Mouse (Mus musculus): ENCODE results near the gene Ehd4. TPM values are rescaled to one million over a fixed set of nuclear protein-coding genes. Genes with fewer than 3 reads are reported as not detected.

The Ehd4 gene
- polyA plus RNA-seq, 1 experiment = 6.4 TPM

- TF ChIP-seq CTCF (IDR thresholded peaks at IDR 0.05; ENCODE audit: borderline replicate concordance, extremely low read depth, insufficient read depth, insufficient read length) (no peak), POLR2A (IDR thresholded peaks at IDR 0.05; ENCODE audit: borderline replicate concordance, extremely low read depth, insufficient read depth, insufficient read length, poor library complexity, severe bottlenecking) (no peak)
- DNase-seq (ENCODE audit: low read depth) = no peak
Measured at GRCm38 (mm10) chr2:120106397-120106973, 47.9 kb downstream of the Ehd4 start.

GRCm38 (mm10) chr2:120105861-120106260 is 48.5 kb downstream of the Ehd4 start:
- no peak for DNase-seq (ENCODE audit: low read depth)

GRCm38 (mm10) chr2:120102881-120103280 is 51.5 kb downstream of the Ehd4 start:
- TF ChIP-seq CTCF (IDR thresholded peaks at IDR 0.05; ENCODE audit: borderline replicate concordance, extremely low read depth, insufficient read depth, insufficient read length) (no peak), POLR2A (IDR thresholded peaks at IDR 0.05; ENCODE audit: borderline replicate concordance, extremely low read depth, insufficient read depth, insufficient read length, poor library complexity, severe bottlenecking) (no peak)
- DNase-seq (ENCODE audit: low read depth) = no peak

More at GRCm38 (mm10) chr2:120105861-120106260, 48.5 kb downstream of the Ehd4 start:
- TF ChIP-seq POLR2A (IDR thresholded peaks at IDR 0.05; ENCODE audit: borderline replicate concordance, extremely low read depth, insufficient read depth, insufficient read length, poor library complexity, severe bottlenecking) (no peak), CTCF (IDR thresholded peaks at IDR 0.05; ENCODE audit: borderline replicate concordance, extremely low read depth, insufficient read depth, insufficient read length) (no peak)

DNA sequence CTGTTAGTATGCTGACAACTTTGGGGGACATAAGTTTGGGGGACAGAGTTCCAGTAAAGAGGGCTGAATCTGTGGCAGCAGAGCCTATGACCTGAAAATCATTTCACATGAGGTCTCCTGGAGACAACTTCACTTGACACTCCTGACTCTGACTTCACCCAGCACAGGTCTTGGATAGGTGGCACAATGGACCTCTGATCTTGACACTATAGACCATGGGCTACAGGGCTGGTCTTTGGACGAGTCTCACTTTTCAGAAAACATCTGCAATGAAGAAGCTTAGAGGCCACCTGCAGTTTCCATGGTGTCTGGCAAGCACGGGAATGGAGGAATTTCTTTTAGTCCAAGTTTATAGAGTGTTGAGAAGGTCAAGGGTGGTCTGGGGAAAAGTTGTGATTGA is 52.0 kb downstream of the Ehd4 start:
- DNase-seq (ENCODE audit: low read depth) = no peak
- no peak for TF ChIP-seq POLR2A (IDR thresholded peaks at IDR 0.05; ENCODE audit: borderline replicate concordance, extremely low read depth, insufficient read depth, insufficient read length, poor library complexity, severe bottlenecking)
- no peak for TF ChIP-seq CTCF (IDR thresholded peaks at IDR 0.05; ENCODE audit: borderline replicate concordance, extremely low read depth, insufficient read depth, insufficient read length)

GRCm38 (mm10) chr2:120101961-120102360 is 52.4 kb downstream of the Ehd4 start:
- no peak for DNase-seq (ENCODE audit: low read depth)
- no peak for TF ChIP-seq POLR2A (IDR thresholded peaks at IDR 0.05; ENCODE audit: borderline replicate concordance, extremely low read depth, insufficient read depth, insufficient read length, poor library complexity, severe bottlenecking)
- no peak for TF ChIP-seq CTCF (IDR thresholded peaks at IDR 0.05; ENCODE audit: borderline replicate concordance, extremely low read depth, insufficient read depth, insufficient read length)

DNA sequence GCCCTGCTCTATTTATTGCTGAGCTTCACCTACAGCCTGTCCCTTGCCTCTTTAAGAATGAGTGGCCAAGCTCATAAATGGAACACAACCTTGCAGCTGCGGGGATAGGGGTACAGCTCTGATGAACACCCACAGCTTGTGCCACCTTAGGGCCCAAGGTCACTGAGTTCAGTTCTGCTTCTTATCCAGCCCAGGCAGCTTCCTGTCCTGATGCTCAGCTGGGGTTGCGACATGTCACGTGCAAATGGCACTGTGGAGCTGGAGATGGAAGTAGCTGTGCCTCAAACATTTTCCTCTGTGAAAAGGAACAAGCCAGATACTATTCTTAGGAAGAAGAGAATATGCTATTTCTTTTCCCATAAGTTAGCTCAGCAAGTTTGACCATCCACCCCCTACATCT is 54.5 kb downstream of the Ehd4 start:
- no peak for DNase-seq (ENCODE audit: low read depth)
- no peak for TF ChIP-seq POLR2A (IDR thresholded peaks at IDR 0.05; ENCODE audit: borderline replicate concordance, extremely low read depth, insufficient read depth, insufficient read length, poor library complexity, severe bottlenecking)
- no peak for TF ChIP-seq CTCF (IDR thresholded peaks at IDR 0.05; ENCODE audit: borderline replicate concordance, extremely low read depth, insufficient read depth, insufficient read length)

GRCm38 (mm10) chr2:120099263-120099662 is 55.1 kb downstream of the Ehd4 start:
- TF ChIP-seq CTCF (IDR thresholded peaks at IDR 0.05; ENCODE audit: borderline replicate concordance, extremely low read depth, insufficient read depth, insufficient read length) (no peak), POLR2A (IDR thresholded peaks at IDR 0.05; ENCODE audit: borderline replicate concordance, extremely low read depth, insufficient read depth, insufficient read length, poor library complexity, severe bottlenecking) (no peak)

DNA sequence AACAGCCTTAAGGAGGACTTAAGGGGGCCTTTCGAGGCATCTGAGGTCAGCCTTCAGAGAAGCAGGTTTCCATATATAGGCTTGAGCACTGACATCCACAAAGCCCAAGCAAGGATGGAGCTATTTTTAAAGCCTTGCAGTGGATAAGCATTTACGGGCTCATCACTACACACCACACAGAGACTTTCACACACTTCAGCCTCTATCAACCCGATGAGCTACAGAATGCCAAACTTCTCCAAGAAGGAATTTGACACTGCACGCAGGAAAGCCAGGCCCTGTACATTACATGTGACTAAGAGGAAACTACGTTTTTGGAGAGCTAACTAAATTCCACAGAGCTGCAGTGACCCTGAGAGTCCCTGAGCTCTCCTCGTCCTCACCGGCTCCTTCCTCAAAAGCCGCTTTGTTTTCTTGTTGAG is 55.6 kb downstream of the Ehd4 start:
- TF ChIP-seq POLR2A (IDR thresholded peaks at IDR 0.05; ENCODE audit: borderline replicate concordance, extremely low read depth, insufficient read depth, insufficient read length, poor library complexity, severe bottlenecking) = no peak
- no peak for TF ChIP-seq CTCF (IDR thresholded peaks at IDR 0.05; ENCODE audit: borderline replicate concordance, extremely low read depth, insufficient read depth, insufficient read length)
- no peak for DNase-seq (ENCODE audit: low read depth)

More at GRCm38 (mm10) chr2:120099263-120099662, 55.1 kb downstream of the Ehd4 start:
- no peak for DNase-seq (ENCODE audit: low read depth)

DNA sequence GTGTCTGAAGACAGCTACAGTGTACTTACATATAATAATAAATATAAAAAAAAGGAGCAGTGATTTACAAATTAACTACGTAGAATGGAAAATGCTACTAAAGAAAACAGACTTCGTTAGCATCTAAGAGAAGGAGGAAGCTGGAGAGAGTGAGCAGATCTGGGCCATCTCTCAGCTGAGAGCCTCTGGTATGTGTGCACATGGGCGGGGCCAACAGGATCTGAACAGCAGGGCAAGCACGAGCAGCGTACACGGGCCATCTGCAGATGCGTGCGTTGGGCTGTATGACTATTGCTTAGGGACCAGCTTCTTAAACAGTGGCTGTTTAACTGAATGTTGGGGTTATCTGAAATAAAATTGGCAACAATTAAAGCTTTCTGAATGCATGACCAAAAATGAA is 56.5 kb downstream of the Ehd4 start:
- DNase-seq (ENCODE audit: low read depth) = no peak
- TF ChIP-seq POLR2A (IDR thresholded peaks at IDR 0.05; ENCODE audit: borderline replicate concordance, extremely low read depth, insufficient read depth, insufficient read length, poor library complexity, severe bottlenecking) (no peak), CTCF (IDR thresholded peaks at IDR 0.05; ENCODE audit: borderline replicate concordance, extremely low read depth, insufficient read depth, insufficient read length) (no peak)

DNA sequence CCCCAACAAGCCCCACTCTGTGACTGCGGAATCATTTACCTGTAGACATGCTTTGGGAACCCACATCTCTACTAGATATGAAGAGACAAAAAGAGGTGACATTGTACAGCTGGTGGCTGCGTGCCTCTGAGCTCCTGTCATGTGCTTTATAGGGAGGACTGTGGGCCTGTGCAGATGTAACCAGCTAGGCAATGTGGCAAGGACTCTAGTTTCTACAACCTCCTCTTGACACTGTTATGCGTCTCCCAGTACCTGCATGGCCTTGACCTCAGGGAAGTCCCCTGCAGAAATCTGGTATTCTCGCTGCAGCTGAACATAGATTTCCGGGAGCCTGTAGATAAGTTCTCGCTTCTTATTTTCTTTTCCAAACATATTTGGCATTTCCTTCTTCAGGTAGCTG is 57.7 kb downstream of the Ehd4 start:
- TF ChIP-seq POLR2A (IDR thresholded peaks at IDR 0.05; ENCODE audit: borderline replicate concordance, extremely low read depth, insufficient read depth, insufficient read length, poor library complexity, severe bottlenecking) = no peak
- no peak for TF ChIP-seq CTCF (IDR thresholded peaks at IDR 0.05; ENCODE audit: borderline replicate concordance, extremely low read depth, insufficient read depth, insufficient read length)
- DNase-seq (ENCODE audit: low read depth) = no peak

DNA sequence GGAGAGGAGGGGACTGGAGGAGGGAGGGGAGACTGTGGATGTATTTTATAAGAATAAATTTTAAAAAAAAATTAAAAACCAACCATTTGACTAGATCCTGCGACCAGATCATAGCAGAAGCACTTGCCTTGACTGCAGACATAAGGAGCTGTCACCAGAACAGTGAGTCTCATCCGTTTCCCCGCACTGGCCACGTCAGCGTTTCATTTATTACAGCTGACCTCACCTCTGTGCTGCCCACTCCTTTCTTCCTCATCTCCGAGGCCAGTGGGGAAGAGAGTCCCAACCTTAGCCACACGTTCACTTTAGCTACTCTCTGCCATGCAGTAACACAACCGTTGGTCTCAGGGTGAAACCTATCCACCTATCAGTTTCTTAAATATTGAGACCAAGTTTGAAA is 58.2 kb downstream of the Ehd4 start:
- DNase-seq (ENCODE audit: low read depth) = no peak
- TF ChIP-seq POLR2A (IDR thresholded peaks at IDR 0.05; ENCODE audit: borderline replicate concordance, extremely low read depth, insufficient read depth, insufficient read length, poor library complexity, severe bottlenecking) = no peak
- TF ChIP-seq CTCF (IDR thresholded peaks at IDR 0.05; ENCODE audit: borderline replicate concordance, extremely low read depth, insufficient read depth, insufficient read length) = no peak

- TF ChIP-seq POLR2A (IDR thresholded peaks at IDR 0.05; ENCODE audit: borderline replicate concordance, extremely low read depth, insufficient read depth, insufficient read length, poor library complexity, severe bottlenecking) (no peak), CTCF (IDR thresholded peaks at IDR 0.05; ENCODE audit: borderline replicate concordance, extremely low read depth, insufficient read depth, insufficient read length) (no peak)
- DNase-seq (ENCODE audit: low read depth) = no peak
Measured at GRCm38 (mm10) chr2:120095171-120095570, 59.2 kb downstream of the Ehd4 start.
